Mouse (Mus musculus): ENCODE results near the gene Tmem56. TPM values are rescaled to one million over a fixed set of nuclear protein-coding genes. Genes with fewer than 3 reads are reported as not detected.

The Tmem56 gene
- polyA plus RNA-seq, 1 experiment from 2014 or later, result 2.6 TPM

DNA sequence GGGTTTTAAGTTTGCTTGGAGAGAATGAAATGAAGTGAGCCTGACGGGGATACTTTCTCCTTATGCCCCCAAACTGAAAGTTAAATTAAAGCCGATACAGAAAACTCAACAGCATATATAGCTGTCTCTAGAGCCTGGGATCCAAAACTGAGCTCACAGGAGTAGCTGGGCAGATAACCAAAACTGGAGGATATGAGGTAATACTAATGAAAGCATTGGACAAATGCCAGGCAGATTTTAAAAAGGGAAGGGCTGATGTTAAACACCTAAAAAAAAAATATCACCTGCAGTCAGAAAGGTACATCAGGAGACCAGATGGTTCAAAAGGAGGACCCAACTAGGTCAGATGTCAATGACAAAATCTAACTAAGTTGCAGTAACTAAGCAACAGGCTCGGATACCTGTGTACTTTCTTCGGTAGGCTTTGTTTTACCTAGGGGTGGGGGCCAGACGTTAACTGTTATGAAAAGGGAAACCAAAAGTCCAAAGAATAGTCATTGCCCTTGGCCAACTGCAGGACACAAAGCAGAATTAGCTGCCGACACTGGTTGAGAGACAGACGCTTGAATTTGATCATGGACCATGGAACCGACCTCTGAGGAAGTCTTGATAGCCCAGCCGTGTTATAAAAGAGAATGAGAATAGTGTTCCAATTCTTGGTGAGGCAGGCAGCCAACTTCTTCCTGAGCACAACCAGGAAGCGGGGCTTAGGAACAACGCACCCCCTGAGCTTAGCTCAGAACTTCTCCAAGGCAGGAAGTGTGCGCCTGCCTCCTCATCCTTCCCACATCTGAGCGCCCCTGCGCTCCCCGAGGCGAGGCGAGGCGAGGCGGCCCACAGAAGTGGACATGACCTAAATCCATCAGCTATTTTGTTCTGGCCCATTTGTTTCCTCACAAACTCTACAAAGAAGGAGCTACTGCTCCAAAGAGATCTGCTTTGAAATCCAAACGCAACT, 24.1 kb downstream of the Tmem56 start:
- no peaks in the 10 kb centered on the region for H3K9me3 ChIP-seq (replicated peaks)
- no peak overlapping the region for H3K4me3 ChIP-seq (replicated peaks)
- H3K9ac ChIP-seq (replicated peaks), result no peak overlapping the region
- no peak for ATAC-seq (ENCODE audit: low FRiP score)
- 76% methylated on average over 20 of the region's 20 CpGs for WGBS
- H3K27me3 ChIP-seq (replicated peaks), result peaks cover 12% of the 10 kb centered on the region; the same call in 1 of the 2 replicates
- H3K4me1 ChIP-seq, result peaks cover 16% of the 10 kb centered on the region
- H3K36me3 ChIP-seq, result no peaks in the 10 kb centered on the region
- no peak overlapping the region for H3K27ac ChIP-seq (replicated peaks)
- no peak overlapping the region for H3K4me2 ChIP-seq

DNA sequence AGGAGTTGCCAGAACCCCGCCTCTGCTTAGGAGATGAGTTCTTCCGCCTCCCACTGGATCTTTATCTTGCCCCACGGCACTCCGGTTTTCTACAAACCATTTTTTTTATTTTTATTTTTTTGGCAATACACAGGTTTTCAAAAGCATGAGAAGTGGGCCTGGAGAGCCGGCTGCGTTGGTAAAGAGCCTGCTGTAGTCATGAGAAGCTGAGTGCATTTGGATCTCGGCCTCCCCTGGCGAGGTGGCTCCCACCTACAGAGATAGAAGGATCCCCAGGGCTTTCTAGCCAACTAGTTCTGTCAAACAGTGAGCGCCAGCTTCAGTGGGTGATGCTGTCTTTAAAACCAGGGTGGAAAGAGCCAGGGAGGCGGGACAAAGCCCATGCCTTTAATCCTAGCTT, 25.5 kb downstream of the Tmem56 start:
- H3K27me3 ChIP-seq (replicated peaks), result peaks cover 12% of the 10 kb centered on the region; the same call in 1 of the 2 replicates
- H3K4me3 ChIP-seq (replicated peaks), result no peak overlapping the region
- H3K4me2 ChIP-seq, result no peak overlapping the region
- H3K4me1 ChIP-seq, result peaks cover 10% of the 10 kb centered on the region
- WGBS, result 88% methylated on average over 10 of the region's 10 CpGs
- H3K9me3 ChIP-seq (replicated peaks), result no peaks in the 10 kb centered on the region
- no peaks in the 10 kb centered on the region for H3K36me3 ChIP-seq
- H3K9ac ChIP-seq (replicated peaks), result no peak overlapping the region
- H3K27ac ChIP-seq (replicated peaks), result no peak overlapping the region
- ATAC-seq (ENCODE audit: low FRiP score), result no peak

DNA sequence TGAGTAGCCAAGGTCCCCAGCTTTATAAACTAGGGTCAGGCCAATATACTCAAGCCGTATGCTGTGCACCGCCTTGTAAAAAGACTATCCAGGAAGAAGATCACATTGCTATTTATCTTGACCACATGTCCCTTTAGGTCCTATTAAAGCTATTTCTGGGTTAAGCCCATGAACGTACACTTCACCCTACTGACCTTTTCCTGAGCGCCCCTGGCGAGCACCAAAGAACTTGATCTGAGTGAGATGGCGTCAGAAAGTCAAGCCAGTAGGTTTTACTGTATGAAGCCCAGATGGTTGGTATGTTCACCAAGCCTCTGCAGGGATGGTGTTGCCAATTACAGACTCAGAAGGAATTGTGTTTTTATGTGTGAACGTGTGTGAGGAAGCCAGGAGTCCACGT, 26.8 kb downstream of the Tmem56 start:
- H3K36me3 ChIP-seq, result no peaks in the 10 kb centered on the region
- no peaks in the 10 kb centered on the region for H3K9me3 ChIP-seq (replicated peaks)
- no peak overlapping the region for H3K9ac ChIP-seq (replicated peaks)
- H3K4me3 ChIP-seq (replicated peaks), result no peak overlapping the region
- no peak overlapping the region for H3K27ac ChIP-seq (replicated peaks)
- no peak for ATAC-seq (ENCODE audit: low FRiP score)
- H3K4me1 ChIP-seq, result peaks cover 7% of the 10 kb centered on the region
- WGBS, result 95% methylated on average over 8 of the region's 8 CpGs
- H3K27me3 ChIP-seq (replicated peaks), result peaks cover 12% of the 10 kb centered on the region; the same call in 1 of the 2 replicates
- H3K4me2 ChIP-seq, result no peak overlapping the region

- H3K4me1 ChIP-seq, result peaks cover 13% of the 10 kb centered on the region
- no peak overlapping the region for H3K4me3 ChIP-seq (replicated peaks)
- peaks cover 9% of the 10 kb centered on the region; the same call in 1 of the 2 replicates for H3K27me3 ChIP-seq (replicated peaks)
- no peaks in the 10 kb centered on the region for H3K9me3 ChIP-seq (replicated peaks)
- 86% methylated on average over 7 of the region's 7 CpGs for WGBS
- no peak overlapping the region for H3K4me2 ChIP-seq
- ATAC-seq (ENCODE audit: low FRiP score), result no peak
- H3K27ac ChIP-seq (replicated peaks), result no peak overlapping the region
- no peaks in the 10 kb centered on the region for H3K36me3 ChIP-seq
- H3K9ac ChIP-seq (replicated peaks), result no peak overlapping the region
Measured at GRCm38 (mm10) chr3:121255501-121255900, 27.4 kb downstream of the Tmem56 start.

- 60% methylated on average over 19 of the region's 19 CpGs for WGBS
- Histone ChIP-seq H3K4me1 (peaks cover 9% of the 10 kb centered on the region), H3K27ac (replicated peaks) (no peak overlapping the region), H3K4me2 (no peak overlapping the region), H3K36me3 (no peaks in the 10 kb centered on the region), H3K4me3 (replicated peaks) (no peak overlapping the region), H3K27me3 (replicated peaks) (no peaks in the 10 kb centered on the region), H3K9me3 (replicated peaks) (no peaks in the 10 kb centered on the region), H3K9ac (replicated peaks) (no peak overlapping the region)
- no peak for ATAC-seq (ENCODE audit: low FRiP score)
Measured at GRCm38 (mm10) chr3:121250576-121251433, 32.1 kb downstream of the Tmem56 start.

- 91% methylated on average over 9 of the region's 9 CpGs for WGBS
- Histone ChIP-seq H3K4me2 (no peak overlapping the region), H3K9me3 (replicated peaks) (no peaks in the 10 kb centered on the region), H3K27ac (replicated peaks) (no peak overlapping the region), H3K4me1 (peaks cover 9% of the 10 kb centered on the region), H3K4me3 (replicated peaks) (no peak overlapping the region), H3K9ac (replicated peaks) (no peak overlapping the region), H3K27me3 (replicated peaks) (no peaks in the 10 kb centered on the region), H3K36me3 (no peaks in the 10 kb centered on the region)
- ATAC-seq (ENCODE audit: low FRiP score), result no peak
Measured at GRCm38 (mm10) chr3:121250048-121250447, 32.9 kb downstream of the Tmem56 start.

GRCm38 (mm10) chr3:121242941-121243340, 40.0 kb downstream of the Tmem56 start:
- no peaks in the 10 kb centered on the region for H3K36me3 ChIP-seq
- H3K9ac ChIP-seq (replicated peaks), result no peak overlapping the region
- H3K4me3 ChIP-seq (replicated peaks), result no peak overlapping the region
- peaks cover 6% of the 10 kb centered on the region; the same call in 1 of the 2 replicates for H3K4me1 ChIP-seq
- WGBS, result 78% methylated on average over 4 of the region's 4 CpGs
- H3K27ac ChIP-seq (replicated peaks), result no peak overlapping the region
- no peak for ATAC-seq (ENCODE audit: low FRiP score)
- no peaks in the 10 kb centered on the region for H3K27me3 ChIP-seq (replicated peaks)
- H3K9me3 ChIP-seq (replicated peaks), result no peaks in the 10 kb centered on the region
- no peak overlapping the region for H3K4me2 ChIP-seq

- Histone ChIP-seq H3K4me1 (peaks cover 6% of the 10 kb centered on the region; the same call in 1 of the 2 replicates), H3K36me3 (no peaks in the 10 kb centered on the region), H3K9me3 (replicated peaks) (no peaks in the 10 kb centered on the region), H3K4me2 (no peak overlapping the region), H3K27me3 (replicated peaks) (no peaks in the 10 kb centered on the region), H3K27ac (replicated peaks) (no peak overlapping the region), H3K9ac (replicated peaks) (no peak overlapping the region), H3K4me3 (replicated peaks) (no peak overlapping the region)
- ATAC-seq (ENCODE audit: low FRiP score), result no peak
- WGBS, result 74% methylated on average over 9 of the region's 9 CpGs
Measured at GRCm38 (mm10) chr3:121242111-121242936, 40.6 kb downstream of the Tmem56 start.

GRCm38 (mm10) chr3:121240362-121241040, 42.4 kb downstream of the Tmem56 start:
- 0 out of 2 replicates have a peak overlapping the region, but pooled peaks have one; percentile 11 for H3K4me2 ChIP-seq
- H3K36me3 ChIP-seq, result no peaks in the 10 kb centered on the region
- H3K4me3 ChIP-seq (replicated peaks), result no peak overlapping the region
- no peak overlapping the region for H3K9ac ChIP-seq (replicated peaks)
- WGBS, result 27% methylated on average over 8 of the region's 8 CpGs
- peaks cover 6% of the 10 kb centered on the region; the same call in 1 of the 2 replicates for H3K4me1 ChIP-seq
- no peaks in the 10 kb centered on the region for H3K27me3 ChIP-seq (replicated peaks)
- H3K9me3 ChIP-seq (replicated peaks), result no peaks in the 10 kb centered on the region
- ATAC-seq (ENCODE audit: low FRiP score), result peak; percentile 70
- H3K27ac ChIP-seq (replicated peaks), result no peak overlapping the region

DNA sequence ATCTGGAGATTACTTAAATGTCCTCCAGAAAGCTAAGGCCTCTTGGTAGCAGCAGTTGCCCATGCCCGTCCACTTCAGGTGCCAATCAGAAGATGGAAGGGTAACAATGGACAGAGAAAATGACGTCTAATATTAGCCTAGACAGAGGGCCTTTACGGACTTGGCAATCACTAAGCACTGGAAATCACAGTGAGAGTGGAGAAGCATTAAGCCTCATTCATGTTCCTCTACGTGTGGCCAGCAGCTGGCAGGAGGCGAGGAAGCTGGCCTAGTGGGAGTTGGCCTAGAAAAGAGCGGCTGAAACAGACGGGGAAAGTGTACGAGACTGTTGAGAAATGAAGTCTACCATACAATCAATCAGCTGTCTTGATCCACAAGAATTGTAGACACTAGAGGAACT, 43.8 kb downstream of the Tmem56 start:
- Histone ChIP-seq H3K4me1 (peaks cover 6% of the 10 kb centered on the region; the same call in 1 of the 2 replicates), H3K27me3 (replicated peaks) (no peaks in the 10 kb centered on the region), H3K9ac (replicated peaks) (no peak overlapping the region), H3K27ac (replicated peaks) (no peak overlapping the region), H3K9me3 (replicated peaks) (no peaks in the 10 kb centered on the region), H3K4me2 (no peak overlapping the region), H3K36me3 (no peaks in the 10 kb centered on the region), H3K4me3 (replicated peaks) (no peak overlapping the region)
- ATAC-seq (ENCODE audit: low FRiP score), result no peak
- 49% methylated on average over 8 of the region's 8 CpGs for WGBS
